Mouse (Mus musculus): ENCODE measurements around the gene Katnb1.

The Katnb1 gene

DNA sequence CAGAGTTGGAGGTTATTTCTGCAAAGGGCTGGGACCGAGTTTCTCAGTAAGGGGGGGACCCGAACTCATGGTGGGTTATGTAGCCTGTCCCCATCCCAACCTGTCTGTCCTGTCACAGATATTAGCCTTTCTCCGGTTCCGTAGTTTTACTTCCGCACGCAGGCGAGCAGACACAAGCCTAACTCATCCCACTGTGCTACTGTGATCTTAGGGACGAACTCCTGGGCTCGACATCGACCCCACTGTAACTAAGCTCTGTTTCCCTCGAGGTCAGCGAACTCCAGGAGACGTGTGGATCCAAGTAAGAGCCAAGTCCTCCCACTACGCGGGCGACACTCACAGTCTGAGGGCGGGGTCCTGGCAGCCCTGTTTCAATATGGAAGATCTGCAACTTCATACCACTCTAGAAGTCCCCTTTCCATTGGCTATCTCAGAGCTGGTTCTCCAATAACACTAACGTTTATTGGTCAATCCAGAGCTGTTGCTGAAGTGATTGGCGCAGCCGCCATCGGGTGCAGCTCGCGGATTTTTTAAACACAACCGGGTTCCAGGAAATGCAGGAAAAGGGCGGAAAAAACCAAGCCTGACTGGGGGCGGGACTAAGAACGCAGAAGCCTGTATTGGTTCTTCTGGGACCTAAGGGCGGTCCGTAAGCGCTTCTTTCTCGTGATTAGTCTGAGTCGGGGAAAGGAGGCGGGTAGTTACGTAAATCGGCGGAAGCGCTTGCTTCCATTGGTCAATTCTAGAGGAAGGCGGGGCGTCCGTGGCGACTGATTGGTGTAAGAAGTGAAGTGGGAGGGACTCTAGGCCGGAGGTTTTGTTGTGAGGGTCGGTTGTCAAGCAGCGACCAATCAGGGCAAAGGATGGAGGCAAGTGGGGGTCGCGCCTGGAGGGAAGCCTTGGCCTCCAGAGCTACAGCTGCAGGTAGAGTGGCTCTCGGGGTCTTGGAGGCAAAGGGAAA lies at the start of gene Katnb1:
Gene Katnb1, plus strand, starts transcription at position 806 of the 961 bp plus-strand sequence.
- DNase-seq (ENCODE audit: low read depth), result peak; percentile 100

DNA sequence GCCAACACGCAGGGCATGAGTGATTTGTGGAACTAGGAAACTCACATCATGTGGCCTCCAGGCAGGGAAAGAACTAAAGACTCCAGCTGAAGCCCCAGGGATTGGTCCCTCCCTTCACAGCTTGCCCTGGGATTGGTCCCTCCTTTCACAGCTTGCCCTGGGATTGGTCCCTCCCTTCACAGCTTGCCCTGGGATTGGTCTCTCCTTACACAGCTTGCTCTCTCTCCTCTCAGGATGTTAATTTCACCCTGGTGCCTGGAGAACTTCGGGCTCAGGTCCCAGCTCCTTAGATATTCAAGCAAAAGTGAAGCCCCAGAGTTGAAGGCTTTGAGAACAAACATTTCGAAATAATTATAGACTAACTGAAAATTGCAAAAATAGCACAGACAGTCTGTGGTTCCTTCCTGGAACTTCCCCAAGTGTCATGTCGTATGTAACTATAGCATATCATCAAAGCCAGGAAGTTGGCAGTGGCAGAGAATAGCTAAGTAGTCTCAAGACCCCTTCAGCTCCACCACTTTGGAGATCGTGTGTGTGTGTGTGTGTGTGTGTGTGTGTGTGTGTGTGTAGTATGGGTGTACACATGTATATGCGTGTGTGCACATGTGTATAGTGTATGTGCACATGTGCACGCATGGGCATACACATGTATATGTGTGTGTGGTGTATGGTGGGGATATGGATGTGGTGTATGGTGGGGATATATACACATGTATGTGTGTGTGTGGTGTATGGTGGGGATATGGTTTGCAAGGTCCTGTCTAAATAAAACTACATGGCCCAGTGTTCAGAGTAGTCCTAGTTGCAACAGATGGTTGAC lies 43.7 kb upstream of the Katnb1 start:
- peak; percentile 64 for DNase-seq (ENCODE audit: low read depth)

DNA sequence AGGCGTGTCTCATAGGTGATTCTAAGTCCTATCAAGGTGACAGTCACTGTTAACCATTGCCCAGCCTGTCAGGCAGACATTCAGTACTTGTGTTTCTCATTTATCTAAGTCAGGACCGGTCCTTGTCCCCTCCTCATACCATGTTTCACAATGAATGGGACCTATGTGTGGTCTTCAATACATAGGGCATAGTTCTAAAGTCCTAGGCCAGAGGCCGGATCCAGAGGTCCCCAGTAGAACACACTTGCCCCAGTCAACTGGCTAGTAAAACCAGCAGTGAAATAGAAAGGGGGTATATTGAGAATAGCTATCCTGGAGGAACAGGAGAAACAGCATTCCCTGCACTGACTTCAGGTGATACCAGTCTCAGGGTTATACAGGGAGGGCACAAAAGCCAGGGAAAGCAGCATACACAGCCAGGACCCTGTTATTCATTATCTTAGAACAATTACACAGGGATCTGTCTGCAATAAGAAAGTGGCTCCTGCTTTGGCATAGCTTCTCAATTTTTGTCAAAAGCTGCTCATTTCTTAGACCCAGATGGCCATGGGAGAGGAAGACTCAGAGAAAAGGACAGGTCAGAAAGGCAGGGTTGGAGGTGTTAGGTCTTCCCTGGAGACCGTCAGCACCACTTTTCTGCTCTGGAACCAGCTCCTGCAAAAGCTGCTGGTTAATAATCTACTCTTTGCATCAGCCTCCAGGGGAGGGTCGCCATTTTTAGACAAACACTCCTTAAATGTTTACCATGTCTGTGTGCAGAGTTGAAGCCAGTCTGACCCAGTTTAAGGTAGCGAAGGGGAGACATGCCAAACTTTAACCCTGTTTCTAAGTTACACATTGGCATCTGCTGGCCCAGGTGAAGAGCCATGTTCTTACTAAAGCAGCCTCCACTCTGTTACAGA lies 38.9 kb upstream of the Katnb1 start:
- DNase-seq (ENCODE audit: low read depth), result no peak

DNA sequence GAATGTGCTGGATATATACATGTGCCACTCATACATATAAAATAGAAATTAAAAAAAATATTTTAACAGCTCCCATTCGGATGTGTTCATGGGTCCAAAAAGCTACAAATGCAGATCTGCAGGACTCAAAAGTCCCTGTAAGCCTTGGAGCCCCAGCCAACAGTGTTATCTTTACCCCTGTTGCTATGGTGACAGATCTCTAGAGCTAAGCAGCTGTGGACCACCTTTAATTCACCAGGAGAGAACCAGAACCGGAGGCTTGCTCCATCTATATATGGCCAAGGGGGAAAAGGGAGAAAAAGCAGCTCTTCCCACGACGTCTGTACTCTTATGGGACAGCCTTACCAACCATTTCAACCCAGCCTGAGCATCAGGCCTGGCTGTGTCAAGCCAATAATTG lies 36.2 kb upstream of the Katnb1 start:
- no peak for DNase-seq (ENCODE audit: low read depth)

DNA sequence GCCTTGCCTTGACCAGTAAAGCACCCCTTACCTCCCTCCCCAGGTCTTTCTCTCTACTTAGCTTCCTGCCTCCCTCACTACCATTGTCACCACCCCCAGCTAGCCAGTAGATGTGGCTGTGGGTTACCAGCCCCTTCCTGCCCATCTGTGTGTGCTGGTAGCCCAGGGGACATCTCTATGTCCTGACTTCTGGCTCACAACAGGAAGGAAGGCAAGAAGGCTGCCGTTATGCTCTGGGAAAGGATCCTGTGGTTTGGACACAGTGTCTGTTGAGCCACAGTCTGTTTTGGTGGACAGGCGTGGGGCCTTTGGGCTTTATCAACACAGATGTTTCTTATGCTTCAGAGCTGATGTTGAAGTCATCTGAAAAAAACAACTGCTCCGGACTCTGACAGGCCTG lies 34.0 kb upstream of the Katnb1 start:
- peak; percentile 13 for DNase-seq (ENCODE audit: low read depth)

DNA sequence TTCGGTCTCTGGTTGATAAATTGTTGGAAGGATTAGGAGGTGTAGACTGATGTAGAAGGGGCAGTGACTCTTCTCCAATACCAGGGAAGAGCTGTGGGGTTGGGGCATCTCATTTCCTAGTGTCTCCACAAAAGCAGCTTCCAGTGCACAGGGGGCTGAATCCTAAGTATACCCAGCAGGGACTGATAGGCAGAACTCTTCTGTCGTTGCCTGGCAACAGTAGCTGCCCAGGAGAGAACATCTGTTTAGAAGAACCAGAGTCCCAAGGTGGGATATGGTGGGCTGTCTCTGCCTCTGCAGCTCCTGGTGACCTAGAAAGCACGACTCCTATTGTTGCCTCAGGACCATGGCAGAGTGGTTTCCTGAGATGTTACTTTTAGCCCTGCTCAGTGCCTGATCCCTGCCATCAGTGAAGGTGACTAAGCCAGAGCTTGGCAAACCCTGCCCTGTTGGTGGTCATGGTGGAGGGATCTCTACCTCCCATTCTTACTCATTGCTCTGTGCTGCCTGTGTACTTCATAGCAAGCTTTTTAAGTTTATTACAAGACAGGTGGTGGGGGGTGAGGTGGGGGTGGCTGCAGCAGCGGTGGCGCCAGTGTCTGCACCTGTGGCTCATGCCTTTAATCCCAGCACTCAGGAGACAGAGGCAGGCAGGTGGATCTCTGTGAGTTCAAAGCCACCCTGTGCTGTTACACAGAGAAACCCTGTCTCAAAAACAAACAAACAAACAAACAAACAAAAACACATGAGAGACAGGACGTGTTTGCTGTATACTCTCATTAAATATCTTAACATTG lies 32.9 kb upstream of the Katnb1 start:
- no peak for DNase-seq (ENCODE audit: low read depth)

DNA sequence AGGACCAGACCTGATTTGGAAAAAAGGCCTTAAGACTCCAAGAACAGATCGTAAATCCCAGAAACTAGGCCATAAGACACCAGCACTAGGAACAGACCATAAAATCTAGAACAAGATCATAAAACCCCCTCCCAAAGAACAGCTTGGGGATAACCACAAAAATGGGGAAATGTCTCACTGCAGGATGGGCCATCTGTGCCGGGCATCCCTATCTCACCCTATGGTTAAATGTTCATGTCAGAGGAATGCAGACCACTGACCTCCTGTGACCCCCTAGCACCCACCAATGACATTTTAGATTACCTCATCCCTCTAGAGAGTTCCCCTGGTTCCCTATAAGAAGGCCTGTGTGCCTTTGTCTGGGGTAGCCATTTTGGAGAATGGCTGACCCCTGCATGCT lies 31.4 kb upstream of the Katnb1 start:
- no peak for DNase-seq (ENCODE audit: low read depth)

DNA sequence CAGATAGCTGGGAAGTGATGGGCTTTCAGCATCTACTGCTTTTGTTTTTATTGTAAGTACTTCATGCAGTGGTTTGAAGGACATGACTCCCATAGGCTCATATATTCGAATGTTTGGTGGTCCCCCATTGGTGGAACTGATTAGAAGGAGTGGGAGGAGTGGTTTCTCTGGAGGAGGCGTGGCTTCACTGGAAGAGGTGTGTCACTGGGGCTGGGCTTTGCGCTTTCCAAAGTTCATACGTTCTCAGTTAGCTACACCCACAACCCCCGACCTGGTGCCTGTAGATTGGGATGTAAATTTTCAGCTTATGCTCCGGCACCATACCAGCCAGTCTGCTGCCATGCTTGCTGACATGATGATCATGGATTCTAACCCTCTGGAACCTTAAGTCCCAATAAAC lies 26.5 kb upstream of the Katnb1 start:
- DNase-seq (ENCODE audit: low read depth), result no peak

DNA sequence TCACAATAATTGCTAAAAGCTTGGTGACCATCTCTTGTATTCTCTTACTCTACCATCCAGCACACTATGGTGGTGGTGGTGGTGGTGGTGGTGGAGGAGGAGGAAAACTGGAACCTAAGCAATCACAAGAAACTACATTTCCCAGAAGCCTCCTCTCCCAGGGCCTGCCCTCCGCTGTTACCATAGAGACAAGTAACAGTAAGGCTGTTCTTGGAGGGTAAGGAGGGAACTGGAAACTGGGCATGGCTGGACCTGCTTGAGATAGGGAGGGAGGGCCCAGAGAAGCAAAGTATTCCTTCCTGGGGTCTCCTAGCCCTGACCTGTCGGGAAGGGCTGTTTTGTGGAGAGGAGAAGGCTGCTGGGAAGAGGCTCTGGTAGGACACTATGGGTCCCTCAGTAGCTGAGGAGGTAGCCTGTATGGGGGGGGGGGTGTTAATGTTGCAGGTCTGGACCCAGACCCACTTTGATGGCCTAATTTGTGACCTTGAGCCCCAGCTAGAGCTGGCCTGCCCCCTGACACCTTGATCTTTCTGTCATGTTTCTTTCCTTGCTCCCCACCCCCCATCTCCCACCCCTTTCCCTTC lies 26.0 kb upstream of the Katnb1 start, which contains the start of gene Drc7:
Gene Drc7, plus strand, starts transcription at position 177 of the 584 bp plus-strand sequence.
- no peak for DNase-seq (ENCODE audit: low read depth)

DNA sequence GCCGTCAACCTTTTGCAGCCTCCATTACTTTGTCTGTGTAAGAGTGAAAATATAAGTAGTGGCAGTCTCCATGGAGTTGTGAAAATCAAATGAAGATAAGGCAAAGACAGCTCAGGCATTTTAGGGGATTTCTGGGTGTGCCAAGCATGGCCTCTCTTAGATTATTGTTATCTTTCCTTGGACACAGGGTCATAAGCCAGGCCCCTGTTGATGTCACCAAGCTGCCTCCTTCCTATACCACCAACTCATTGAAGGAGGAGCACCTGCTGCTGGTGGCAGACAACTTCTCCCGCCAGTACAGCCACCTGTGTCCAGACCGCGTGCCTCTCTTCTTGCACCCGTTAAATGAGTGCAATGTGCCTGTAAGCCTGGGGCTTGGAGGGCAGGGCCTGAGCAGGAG lies 24.6 kb upstream of the Katnb1 start:
- DNase-seq (ENCODE audit: low read depth), result no peak

DNA sequence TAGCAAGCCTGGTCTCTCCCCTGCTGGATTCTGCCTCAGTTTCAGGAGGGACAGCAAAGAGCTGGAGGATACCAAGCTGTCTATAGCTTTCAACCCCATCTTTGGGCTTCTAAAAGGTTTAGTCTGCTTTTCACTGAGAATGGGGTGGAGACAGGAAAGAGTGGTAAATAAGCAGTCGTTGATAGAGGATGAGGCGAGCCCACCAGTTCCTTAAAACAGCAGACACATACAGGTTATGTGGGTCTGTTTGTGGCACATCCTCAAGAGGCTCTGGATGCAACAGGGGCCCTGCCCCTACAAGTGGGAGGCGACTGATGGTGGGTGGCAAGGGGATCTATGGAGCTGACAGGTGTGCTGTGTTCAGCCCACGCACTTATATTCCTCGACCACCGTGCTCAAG lies 22.3 kb upstream of the Katnb1 start:
- no peak for DNase-seq (ENCODE audit: low read depth)

DNA sequence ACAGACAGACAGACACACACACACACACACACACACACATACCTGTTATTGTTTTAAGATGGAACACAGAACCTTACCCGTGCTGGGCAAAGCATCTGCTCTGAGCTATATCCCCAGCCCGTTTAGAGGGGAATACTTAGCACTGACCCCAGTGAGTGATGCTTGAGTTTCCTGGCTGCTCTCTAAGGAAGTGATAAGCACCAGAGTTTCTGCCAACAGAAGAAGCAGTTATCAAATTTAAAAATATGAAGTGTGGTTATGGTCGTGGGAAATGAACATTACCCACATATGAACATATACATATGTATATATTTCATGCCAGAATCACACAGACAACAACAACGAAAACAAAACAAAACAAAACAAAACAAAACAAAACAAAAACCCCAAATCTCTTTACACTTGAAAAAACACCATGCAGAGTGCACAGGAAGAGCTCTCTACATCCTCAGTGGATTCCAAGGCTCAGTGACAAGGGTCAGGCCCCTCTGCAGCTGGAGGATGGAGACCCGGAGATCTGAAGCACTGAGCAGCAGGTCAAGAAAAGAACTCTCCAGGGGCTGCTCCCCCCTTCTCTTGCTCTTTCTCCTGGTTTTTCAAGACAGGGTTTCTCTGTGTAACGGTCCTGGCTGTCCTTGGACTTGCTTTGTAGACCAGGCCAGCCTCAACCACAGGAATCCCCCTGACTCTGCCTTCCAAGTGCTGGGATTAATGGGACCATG lies 21.0 kb upstream of the Katnb1 start:
- DNase-seq (ENCODE audit: low read depth), result no peak

DNA sequence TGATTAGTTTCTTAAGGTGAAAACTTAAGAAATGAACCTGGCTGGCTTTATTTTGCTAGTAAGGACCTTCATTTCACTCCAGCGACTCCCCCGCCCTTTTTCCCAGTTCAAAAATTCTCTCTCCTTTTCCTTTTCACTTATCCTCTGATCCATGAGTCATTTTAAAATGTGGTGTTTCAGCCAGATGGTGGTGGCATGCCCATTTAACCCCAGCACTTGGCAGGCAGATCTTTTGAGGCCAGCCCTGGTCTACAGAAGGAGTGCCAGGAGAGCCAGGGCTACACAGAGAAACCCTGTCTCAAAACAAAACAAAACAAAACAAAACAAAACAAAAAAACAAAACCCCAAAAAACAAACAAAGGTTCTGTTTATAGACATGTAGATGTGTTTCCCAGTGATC lies 16.5 kb upstream of the Katnb1 start:
- peak; percentile 82 for DNase-seq (ENCODE audit: low read depth)

DNA sequence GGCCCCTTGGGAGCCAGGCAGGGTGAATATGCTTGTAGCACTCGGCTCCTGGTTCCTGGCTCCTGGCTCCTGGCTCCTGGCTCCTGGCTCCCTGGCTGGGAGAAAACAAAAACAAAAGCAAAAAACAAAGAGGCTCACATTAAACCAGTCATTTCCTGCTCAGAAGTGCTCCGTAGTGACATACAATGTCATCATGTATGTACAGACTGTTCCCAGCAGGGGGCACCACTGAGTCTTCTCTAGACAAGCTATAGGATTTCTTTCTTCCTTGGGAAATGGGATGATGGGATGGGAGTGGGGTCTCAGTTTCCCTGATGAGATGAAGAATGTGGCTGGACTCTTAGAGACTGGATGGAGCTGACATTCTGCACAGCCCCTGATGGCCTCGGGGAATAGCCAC lies 13.4 kb upstream of the Katnb1 start:
- no peak for DNase-seq (ENCODE audit: low read depth)

DNA sequence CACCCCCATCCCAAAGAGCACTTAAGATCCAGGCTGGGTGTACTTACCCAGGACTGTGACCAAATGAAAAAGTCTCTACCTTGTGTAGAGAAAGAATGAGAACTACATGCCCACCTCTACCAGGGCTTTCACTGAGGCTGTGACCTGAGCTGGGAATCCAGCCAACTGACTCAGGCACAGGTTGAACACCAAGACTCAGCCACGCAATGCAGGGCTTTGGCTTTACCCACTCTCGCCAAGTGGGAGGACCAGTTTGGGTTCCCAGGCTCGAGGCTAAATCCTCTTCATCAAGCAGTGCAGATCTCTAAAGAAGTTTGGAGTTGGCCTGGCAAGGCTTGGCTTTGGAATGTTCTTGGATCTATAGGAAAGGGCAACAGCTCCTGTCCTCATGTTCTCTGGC lies 5.5 kb upstream of the Katnb1 start:
- DNase-seq (ENCODE audit: low read depth), result no peak

DNA sequence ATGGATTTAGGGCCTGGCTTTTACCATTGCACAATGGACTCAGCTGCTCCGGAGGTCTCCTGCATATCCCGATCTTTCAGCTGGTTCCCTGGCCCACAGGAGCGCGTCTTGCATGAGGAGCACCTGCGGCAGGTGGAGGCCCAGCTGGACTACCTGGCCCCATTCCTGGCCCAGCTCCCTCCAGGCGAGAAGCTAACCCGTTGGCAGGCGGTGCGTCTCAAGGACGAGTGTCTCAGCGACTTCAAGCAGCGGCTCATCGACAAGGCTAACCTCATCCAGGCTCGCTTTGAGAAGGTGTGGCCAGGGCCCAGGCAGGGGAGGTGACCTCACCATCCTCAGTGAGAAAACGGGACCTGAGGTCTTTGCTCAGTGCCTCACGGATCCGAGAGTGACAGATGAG lies 4.8 kb upstream of the Katnb1 start:
- no peak for DNase-seq (ENCODE audit: low read depth)

DNA sequence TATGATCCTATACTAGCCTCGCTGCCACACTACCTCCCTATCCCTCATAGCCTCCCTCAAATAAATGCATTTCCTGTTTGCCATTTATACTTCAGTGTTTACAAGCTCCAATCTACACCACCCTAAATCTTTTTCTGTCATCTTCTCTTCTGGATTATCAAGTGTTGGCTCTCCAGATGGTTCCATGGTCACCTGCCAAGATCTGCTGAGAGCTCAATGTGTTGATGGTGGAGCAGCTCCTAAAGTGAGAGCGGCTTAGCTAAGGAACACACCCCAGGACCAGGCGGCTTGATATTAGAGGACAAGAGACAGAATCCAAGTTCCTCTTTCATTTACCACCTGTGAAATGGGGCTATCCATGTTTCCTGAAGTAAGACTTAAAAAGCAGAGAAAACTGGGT lies 2.9 kb upstream of the Katnb1 start:
- DNase-seq (ENCODE audit: low read depth), result no peak

DNA sequence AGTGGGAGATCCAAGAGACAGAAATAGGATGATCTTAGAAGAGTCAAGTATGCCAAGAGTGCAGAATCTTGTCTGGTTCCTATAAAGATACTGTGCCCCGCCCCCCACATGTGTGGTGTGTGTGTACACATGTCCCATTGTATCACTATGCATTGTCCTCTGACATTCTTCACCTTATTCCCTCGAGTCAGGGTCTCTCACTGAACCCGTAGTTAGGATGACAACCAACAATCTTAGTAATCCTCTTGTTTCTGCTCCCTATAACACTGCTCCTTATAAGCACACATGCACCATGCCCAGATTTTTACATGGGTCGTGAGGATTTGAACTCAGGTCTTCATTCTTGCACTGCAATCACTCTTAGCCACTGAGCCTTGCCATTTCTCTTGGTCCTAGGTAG lies 1.7 kb upstream of the Katnb1 start:
- no peak for DNase-seq (ENCODE audit: low read depth)

DNA sequence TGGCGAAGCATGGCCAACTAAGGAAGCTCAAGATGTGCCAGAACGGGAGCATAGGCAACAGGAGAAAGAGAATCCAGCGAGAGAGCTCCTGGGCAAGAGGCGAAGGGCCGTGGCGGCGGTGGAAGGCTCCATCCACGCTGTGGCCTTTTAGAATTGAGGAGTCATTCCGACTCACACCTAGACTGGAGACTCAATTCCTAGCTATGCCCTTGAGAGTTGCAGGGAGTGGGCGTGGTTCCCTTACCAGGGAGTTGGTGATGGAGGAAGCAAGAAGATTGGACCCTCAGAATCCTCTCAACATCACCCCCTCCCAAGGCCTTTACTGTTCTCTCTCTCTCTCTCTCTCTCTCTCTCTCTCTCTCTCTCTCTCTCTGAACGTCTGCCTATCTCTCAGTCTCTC lies 664 bp downstream of the Katnb1 start:
- DNase-seq (ENCODE audit: low read depth), result no peak

DNA sequence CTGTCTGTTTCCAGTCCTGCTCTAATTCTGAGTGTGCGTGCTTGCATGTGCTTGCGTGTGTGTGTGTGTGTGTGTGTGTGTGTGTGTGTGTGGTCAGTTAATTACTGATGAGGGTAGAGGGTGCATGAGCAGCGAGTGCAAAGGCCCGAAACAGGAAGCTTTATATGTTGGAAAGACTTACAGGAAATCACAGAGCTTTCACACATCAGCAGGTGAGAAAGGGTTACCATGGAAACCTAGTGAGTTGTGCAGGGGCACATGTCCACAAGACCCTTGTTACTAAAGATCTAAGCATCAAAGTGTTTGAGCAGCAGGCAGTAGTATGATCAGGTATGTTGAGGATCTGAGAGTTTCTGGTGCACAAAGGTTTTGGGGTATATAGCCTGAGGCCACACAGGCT lies 3.3 kb downstream of the Katnb1 start:
- DNase-seq (ENCODE audit: low read depth), result no peak

All from fibroblast of lung, adult 2 months (primary cell).